Mouse (Mus musculus) pancreas, adult 10 weeks (tissue): ENCODE measurements around the gene Acyp1. TPM values are rescaled to one million over a fixed set of nuclear protein-coding genes. Genes with fewer than 3 reads are reported as not detected.

Experiments
- polyA plus RNA-seq: library from polyadenylated mRNA; stranded (reverse); fragments of 350-450 nt; fragmentation: Illumina TruSeq; extraction: RNeasy Lipid Tissue Mini Kit (QIAGEN cat#74804); gene quantifications from one replicate; pipeline ENCODE4 v1.2.3, GENCODE M21; 2015; ENCODE audit warnings: low read depth, low replicate concordance; ENCODE audit not compliant: insufficient read depth

The Acyp1 gene
- 4.1 TPM for polyA plus RNA-seq

GRCm38 (mm10) chr12:85287809-85288485, at the start of gene Acyp1:
Gene Acyp1 (minus strand): TSS chr12:85288438.

GRCm38 (mm10) chr12:85288486-85289156, 383 bp upstream of the Acyp1 start, which contains the start of gene Zc2hc1c:
Gene Zc2hc1c (plus strand): TSS chr12:85288591.

GRCm38 (mm10) chr12:85270319-85270718, 17.9 kb downstream of the Acyp1 start, which contains the start of gene Mlh3:
Gene Mlh3 (minus strand): TSS chr12:85270599.

Other genes starting within 250 kb of the Acyp1 start
- gene Prox2, start 177.7 kb downstream of the Acyp1 start, polyA plus RNA-seq = 0.61 TPM
- gene Dlst, start 177.6 kb downstream of the Acyp1 start, polyA plus RNA-seq = 31.9 TPM
- 0.66 TPM for gene Rps6kl1, start 137.2 kb downstream of the Acyp1 start, polyA plus RNA-seq
- 12.8 TPM for gene Pgf, start 110.6 kb downstream of the Acyp1 start, polyA plus RNA-seq
- gene Eif2b2, start 69.0 kb downstream of the Acyp1 start, polyA plus RNA-seq = 25.4 TPM
- 3.1 TPM for gene Mlh3, start 17.8 kb downstream of the Acyp1 start, polyA plus RNA-seq
- 0.81 TPM for gene Zc2hc1c, start 153 bp upstream of the Acyp1 start, polyA plus RNA-seq
- gene Nek9, start 50.9 kb upstream of the Acyp1 start, polyA plus RNA-seq = 11.6 TPM
- 76.1 TPM for gene Tmed10, start 86.4 kb upstream of the Acyp1 start, polyA plus RNA-seq
- 35.8 TPM for gene Fos, start 185.5 kb upstream of the Acyp1 start, polyA plus RNA-seq